Mouse (Mus musculus) inflammation-experienced regulatory T-cells, adult 6 months (primary cell): ENCODE results near the gene Tmem246. TPM values are rescaled to one million over a fixed set of nuclear protein-coding genes. Genes with fewer than 3 reads are reported as not detected.
A peak's percentile ranks its signal among the peaks of the same experiment; 100 is the strongest.
"Not testable (repeated sequence)": the region's sequence is repeated elsewhere in the genome, so short reads cannot be mapped to it uniquely, and the experiment has no call there.

Experiments used
- ATAC-seq: one replicate; pipeline ENCODE4 v1.8.0; 2017
- polyA plus RNA-seq, 3 experiments: library from polyadenylated mRNA; unstranded; fragments of 100-300 nt; shearing (Covaris generic); gene quantifications; one replicate each; pipeline ENCODE4 v1.2.1; 2017

Tmem246 gene
- not detected for polyA plus RNA-seq

GRCm38 (mm10) chr4:49597183-49598100 lies at the start of gene Tmem246:
Tmem246 (minus strand) TSS chr4:49597876.
- ATAC-seq: no peak

GRCm38 (mm10) chr4:49639913-49640312 lies 42.2 kb upstream of the Tmem246 start:
- no peak for ATAC-seq

GRCm38 (mm10) chr4:49637821-49638220 lies 40.1 kb upstream of the Tmem246 start:
- no peak for ATAC-seq

- peak; percentile 1 for ATAC-seq
Measured at GRCm38 (mm10) chr4:49632139-49632481, 34.4 kb upstream of the Tmem246 start.

- peak; percentile 90 for ATAC-seq
Measured at GRCm38 (mm10) chr4:49631319-49632138, 33.9 kb upstream of the Tmem246 start, which contains the start of gene Rnf20. Rnf20 (plus strand) TSS chr4:49632006.

GRCm38 (mm10) chr4:49628941-49629340 lies 31.3 kb upstream of the Tmem246 start:
- no peak for ATAC-seq

- ATAC-seq: peak; percentile 23
Measured at GRCm38 (mm10) chr4:49626973-49627372, 29.3 kb upstream of the Tmem246 start.

- not testable (repeated sequence) for ATAC-seq
Measured at GRCm38 (mm10) chr4:49624969-49625368, 27.3 kb upstream of the Tmem246 start.

GRCm38 (mm10) chr4:49623916-49624315 lies 26.2 kb upstream of the Tmem246 start:
- no peak for ATAC-seq

- ATAC-seq: no peak
Measured at GRCm38 (mm10) chr4:49622272-49622671, 24.6 kb upstream of the Tmem246 start.

GRCm38 (mm10) chr4:49619861-49620260 lies 22.2 kb upstream of the Tmem246 start:
- not testable (repeated sequence) for ATAC-seq

GRCm38 (mm10) chr4:49616924-49617323 lies 19.2 kb upstream of the Tmem246 start:
- ATAC-seq: no peak

GRCm38 (mm10) chr4:49605459-49605858 lies 7.8 kb upstream of the Tmem246 start:
- ATAC-seq: no peak

- no peak for ATAC-seq
Measured at GRCm38 (mm10) chr4:49604616-49605015, 6.9 kb upstream of the Tmem246 start.

GRCm38 (mm10) chr4:49604016-49604546 lies 6.4 kb upstream of the Tmem246 start:
- ATAC-seq: no peak

- no peak for ATAC-seq
Measured at GRCm38 (mm10) chr4:49603161-49603560, 5.5 kb upstream of the Tmem246 start.

GRCm38 (mm10) chr4:49596846-49597182 lies 862 bp downstream of the Tmem246 start:
- ATAC-seq: no peak

- no peak for ATAC-seq
Measured at GRCm38 (mm10) chr4:49590152-49590551, 7.5 kb downstream of the Tmem246 start.

GRCm38 (mm10) chr4:49586811-49587210 lies 10.9 kb downstream of the Tmem246 start:
- ATAC-seq: no peak

GRCm38 (mm10) chr4:49585524-49586101 lies 12.1 kb downstream of the Tmem246 start:
- ATAC-seq: no peak

- no peak for ATAC-seq
Measured at GRCm38 (mm10) chr4:49583965-49584831, 13.5 kb downstream of the Tmem246 start.

- ATAC-seq: no peak
Measured at GRCm38 (mm10) chr4:49581256-49581655, 16.4 kb downstream of the Tmem246 start.
